Mouse (Mus musculus): ENCODE results near the gene Lamtor5.
"Not testable (repeated sequence)": the region's sequence is repeated elsewhere in the genome, so short reads cannot be mapped to it uniquely, and the experiment has no call there.

Gene Lamtor5

DNA sequence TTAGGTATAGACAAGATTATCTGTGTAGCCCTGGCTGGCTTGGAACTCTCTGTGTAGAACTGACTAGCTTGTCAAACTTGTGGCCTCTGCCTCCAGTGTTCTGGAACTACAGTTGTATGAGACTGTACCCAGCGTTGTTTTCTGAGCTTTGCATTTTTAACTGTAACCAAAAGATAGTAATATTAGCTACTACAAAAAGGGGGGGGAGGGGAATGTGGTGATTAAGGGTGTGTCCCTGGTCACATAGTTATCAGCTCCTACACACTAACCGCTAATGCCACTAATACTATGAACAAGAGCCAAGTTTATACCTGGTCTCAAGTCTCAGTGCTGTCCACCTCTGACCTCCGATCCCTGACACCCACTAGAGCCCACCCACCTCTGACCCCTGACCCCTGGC lies 6.2 kb upstream of the Lamtor5 start:
- no peak for DNase-seq (ENCODE audit: low spot score)

GRCm38 (mm10) chr3:107273820-107274219 lies 4.8 kb upstream of the Lamtor5 start:
- peak; percentile 30 for DNase-seq (ENCODE audit: low spot score)

GRCm38 (mm10) chr3:107275351-107275750 lies 3.3 kb upstream of the Lamtor5 start:
- DNase-seq (ENCODE audit: low spot score): no peak

GRCm38 (mm10) chr3:107275996-107276395 lies 2.7 kb upstream of the Lamtor5 start:
- DNase-seq (ENCODE audit: low spot score): no peak

GRCm38 (mm10) chr3:107276626-107277025 lies 2.0 kb upstream of the Lamtor5 start:
- DNase-seq (ENCODE audit: low spot score): no peak

- no peak for DNase-seq (ENCODE audit: low spot score)
These were observed 7.5 kb downstream of the Lamtor5 start for GRCm38 (mm10) chr3:107286123-107286522.

- no peak for DNase-seq (ENCODE audit: low spot score)
These were observed 8.7 kb downstream of the Lamtor5 start for GRCm38 (mm10) chr3:107287346-107287745.

- peak; percentile 80 for DNase-seq (ENCODE audit: low spot score)
These were observed 12.2 kb downstream of the Lamtor5 start, which contains the start of gene Slc16a4 for GRCm38 (mm10) chr3:107290764-107291381. Slc16a4 (plus strand) TSS chr3:107291230.

DNA sequence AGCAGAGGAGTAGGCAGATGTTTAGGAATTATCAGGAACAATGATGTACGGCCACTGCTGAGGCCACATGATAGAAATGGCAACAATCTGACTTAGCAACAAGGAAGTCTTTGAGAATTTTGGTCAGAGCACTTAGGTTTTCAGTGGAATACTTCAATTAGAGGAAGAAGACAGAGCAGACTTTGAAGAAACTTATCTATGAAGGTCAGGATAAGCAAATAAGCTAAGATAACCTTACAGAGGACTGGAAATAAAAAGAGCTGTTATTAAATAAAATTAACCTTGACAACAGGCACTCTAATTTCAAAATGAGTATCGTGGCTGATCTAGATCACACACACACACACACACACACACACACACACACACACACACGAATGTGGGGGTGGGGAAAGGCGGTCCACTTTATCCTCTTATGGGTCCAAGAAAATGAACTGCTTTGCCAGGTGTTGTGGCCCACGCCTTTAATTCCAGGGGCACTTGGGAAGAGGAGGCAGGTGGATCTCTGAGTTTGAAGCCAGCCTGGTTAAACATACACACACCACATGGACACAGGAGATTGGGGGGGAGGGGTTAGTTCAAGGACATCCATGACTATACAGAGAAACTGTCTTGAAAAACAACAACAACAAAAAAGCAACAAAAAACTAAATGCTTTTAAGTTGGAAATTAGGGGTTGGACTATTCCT lies 17.2 kb downstream of the Lamtor5 start:
- DNase-seq (ENCODE audit: low spot score): no peak

DNA sequence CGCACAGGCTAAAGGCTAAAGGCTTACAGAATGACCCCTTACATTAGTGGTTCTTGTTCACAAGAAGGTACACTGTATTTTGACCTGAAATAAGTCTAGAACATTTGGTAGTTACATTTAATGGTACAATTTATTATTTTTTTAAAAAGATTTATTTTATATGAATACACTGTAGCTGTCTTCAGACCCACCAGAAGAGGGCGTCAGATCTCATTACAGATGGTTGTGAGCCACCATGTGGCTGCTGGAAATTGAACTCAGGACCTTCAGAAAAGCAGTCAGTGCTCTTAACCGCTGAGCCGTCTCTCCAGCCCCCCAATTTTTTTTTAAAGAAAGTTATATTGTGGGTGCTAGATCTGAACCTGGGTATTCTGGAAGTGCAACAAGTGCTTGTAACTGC lies 18.3 kb downstream of the Lamtor5 start:
- DNase-seq (ENCODE audit: low spot score): not testable (repeated sequence)

- no peak for DNase-seq (ENCODE audit: low spot score)
These were observed 38.7 kb downstream of the Lamtor5 start for GRCm38 (mm10) chr3:107317338-107317737.

GRCm38 (mm10) chr3:107321141-107321540 lies 42.5 kb downstream of the Lamtor5 start:
- no peak for DNase-seq (ENCODE audit: low spot score)

GRCm38 (mm10) chr3:107321776-107322175 lies 43.1 kb downstream of the Lamtor5 start:
- no peak for DNase-seq (ENCODE audit: low spot score)

DNA sequence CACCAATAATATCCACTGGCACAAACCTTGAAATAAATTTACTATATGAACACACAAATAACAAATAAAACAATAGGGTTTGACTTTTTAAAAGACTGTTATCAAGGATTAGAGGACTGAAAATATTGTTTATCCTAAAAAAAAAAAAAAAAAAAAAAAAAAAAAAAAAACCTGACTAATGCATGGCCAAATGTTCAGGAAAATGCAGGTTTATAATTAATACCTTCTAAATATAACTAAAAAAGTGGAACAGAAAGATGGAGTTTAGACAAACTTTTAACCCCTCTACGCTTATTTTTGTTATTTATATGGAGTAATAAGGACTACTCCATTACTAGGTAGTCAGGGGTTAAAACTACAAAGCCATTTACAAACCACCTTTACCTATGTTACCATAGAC lies 47.8 kb downstream of the Lamtor5 start:
- no peak for DNase-seq (ENCODE audit: low spot score)

- DNase-seq (ENCODE audit: low spot score): peak; percentile 23
These were observed 52.1 kb downstream of the Lamtor5 start for GRCm38 (mm10) chr3:107330503-107331424.

GRCm38 (mm10) chr3:107331746-107332126 lies 53.1 kb downstream of the Lamtor5 start:
- no peak for DNase-seq (ENCODE audit: low spot score)

DNA sequence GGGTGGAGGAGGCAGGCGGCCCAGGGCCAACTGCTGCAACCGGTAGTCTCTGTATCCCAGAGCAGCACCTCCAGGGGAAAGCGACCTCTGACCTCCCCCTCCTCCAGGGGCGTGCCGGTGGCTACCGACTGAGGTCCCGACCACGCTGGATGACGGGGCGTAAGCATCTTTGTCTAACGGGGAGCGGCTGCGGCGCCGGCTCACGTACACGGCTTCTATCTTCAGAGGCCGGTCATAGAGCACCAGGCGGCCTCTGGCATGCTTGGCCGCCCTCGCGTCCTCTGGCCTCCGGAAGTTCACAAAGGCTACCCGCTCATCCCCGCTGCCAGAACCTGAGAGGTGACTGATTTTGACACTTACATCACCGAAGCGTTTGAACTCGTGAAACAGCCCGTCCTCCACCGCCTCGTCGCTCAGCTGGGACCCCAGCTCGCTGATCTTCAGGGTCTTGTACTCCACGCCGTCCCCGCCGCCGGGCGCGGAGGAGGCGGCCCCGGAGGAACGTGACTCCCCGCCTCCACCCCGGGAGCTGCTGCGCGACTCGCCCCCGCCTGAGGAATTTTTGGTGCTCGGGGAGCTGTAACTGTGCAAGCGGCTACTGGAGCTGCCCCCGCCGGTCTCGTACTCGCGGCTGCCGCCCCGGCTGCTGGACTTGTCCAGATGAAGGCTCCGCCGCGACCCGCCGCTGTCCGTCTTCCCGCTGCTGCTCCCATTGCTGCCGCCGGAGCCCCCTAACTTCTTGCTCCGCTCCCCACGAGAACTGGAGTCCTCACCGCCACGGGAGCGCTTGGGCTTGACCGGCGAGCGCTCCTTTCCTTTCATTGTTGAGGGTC lies 53.7 kb downstream of the Lamtor5 start:
- DNase-seq (ENCODE audit: low spot score): peak; percentile 80

- peak; percentile 98 for DNase-seq (ENCODE audit: low spot score)
These were observed 54.3 kb downstream of the Lamtor5 start for GRCm38 (mm10) chr3:107332960-107333380.
